Mouse (Mus musculus) left cerebral cortex, postnatal 25 days (tissue): ENCODE measurements at regions not wholly inside any gene's neighbourhood (a gene's known extent, or its start where the extent isn't known, plus 50 kb on each side); places are given as distances from the start of the nearest gene placed in this dataset.

ENCODE experiments used
- DNase-seq, 2 experiments: peaks; one replicate each; pipeline ENCODE4 v3.0.0; 2022; ENCODE audit warnings: low spot score in 2 of 2, mixed read lengths in 1 of 2
- intact Hi-C: fragments of 180-260 bp; cut with DNase I; formaldehyde crosslinking; loops from one replicate; pipeline ENCODE4 v1.15.1; 2025

- DNase-seq: no peak
- intact Hi-C loops: no loop called here
Measured at GRCm38 (mm10) chr13:37519948-37520347, 174.9 kb downstream of the Ly86 start.

GRCm38 (mm10) chr13:37525097-37525726 is 180.2 kb downstream of the Ly86 start:
- intact Hi-C loops: no loop called here
- DNase-seq: no peak

DNA sequence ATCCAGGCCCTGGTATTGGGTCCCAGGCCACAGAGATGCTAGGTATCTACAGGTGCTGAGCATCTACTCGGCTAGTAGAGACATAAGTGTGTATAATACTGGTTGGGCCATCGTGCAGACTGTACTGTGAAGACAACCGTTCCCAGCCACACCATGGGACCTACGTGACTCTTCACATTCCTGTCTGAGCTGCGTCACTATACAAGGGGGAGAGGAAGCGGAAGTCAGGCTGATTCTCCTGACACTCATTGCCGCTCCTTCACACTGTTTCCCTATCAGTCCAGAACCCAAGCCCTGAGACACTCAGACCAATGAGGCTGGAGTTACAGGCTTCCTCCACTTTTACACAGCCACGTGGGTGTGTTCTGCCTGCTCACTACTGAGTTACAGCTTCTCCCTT is 181.1 kb downstream of the Ly86 start:
- intact Hi-C loops: no loop called here
- no peak for DNase-seq

GRCm38 (mm10) chr13:37528380-37528779 is 183.4 kb downstream of the Ly86 start:
- intact Hi-C loops: no loop called here
- DNase-seq: no peak

DNA sequence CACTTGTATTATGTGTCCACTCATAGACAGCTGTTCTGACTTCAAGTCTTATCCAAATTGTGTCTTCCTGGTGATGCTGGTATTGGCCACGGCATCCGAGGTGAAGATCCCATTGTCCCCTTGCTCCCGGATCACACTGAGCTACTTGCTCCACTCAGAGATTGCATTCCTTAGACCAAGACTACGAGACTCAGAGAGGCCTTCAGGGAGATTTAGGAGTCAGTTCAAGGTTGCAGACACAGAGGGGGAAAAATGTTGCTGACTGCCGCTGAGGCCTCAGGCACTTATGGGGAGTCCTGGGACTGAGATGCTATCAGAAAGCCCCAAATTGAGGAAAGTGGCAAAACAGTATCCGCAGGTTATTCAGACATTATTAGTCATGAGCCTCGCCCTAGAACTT is 183.9 kb downstream of the Ly86 start:
- intact Hi-C loops: no loop called here

GRCm38 (mm10) chr13:37531512-37532183 is 186.6 kb downstream of the Ly86 start:
- DNase-seq: no peak
- intact Hi-C loops: no loop called here

More for the DNA sequence above, 183.9 kb downstream of the Ly86 start:
- no peak for DNase-seq

GRCm38 (mm10) chr13:37532596-37533170 is 187.7 kb downstream of the Ly86 start:
- intact Hi-C loops: no loop called here
- no peak for DNase-seq

- DNase-seq: no peak
- intact Hi-C loops: no loop called here
Measured at GRCm38 (mm10) chr13:37533851-37534250, 188.8 kb downstream of the Ly86 start.

DNA sequence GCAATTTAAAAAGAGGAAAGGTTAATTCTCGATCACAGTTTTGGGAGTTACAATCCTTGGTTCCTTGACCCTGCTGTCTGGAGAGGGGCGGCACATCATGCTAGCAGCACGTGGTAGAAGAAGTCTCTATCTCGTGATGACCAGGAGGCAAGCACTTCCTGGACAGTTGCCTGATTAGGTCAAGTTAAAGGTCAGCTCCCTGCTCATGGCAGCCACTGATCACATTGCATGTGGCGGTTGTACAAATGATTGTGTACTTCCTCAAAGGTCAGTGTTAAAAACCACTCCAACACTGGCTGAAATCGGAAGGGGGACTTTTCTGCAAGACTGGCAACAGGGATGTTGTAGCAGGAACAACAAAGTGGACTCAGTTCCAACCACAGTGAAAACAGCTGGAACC is 192.3 kb downstream of the Ly86 start:
- intact Hi-C loops: no loop called here

DNA sequence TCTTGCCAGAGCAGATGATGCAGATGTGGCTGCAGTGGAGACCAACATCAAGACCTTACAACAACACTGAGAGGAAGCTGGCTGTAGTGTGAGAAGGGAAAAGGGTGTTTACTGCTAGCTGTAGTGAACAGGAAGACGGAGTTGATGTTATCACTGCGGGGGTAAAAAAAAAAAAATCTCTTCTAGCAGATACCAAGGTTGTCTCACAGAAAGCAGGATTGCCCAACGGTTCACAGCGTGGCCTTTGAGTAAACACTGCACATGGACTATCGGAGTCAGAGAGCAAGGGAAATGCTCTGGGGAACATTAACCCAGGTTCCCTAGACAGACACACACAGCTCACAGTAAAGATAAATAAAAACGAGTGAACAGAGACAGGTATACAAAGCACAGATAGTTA is 192.8 kb downstream of the Ly86 start:
- intact Hi-C loops: no loop called here
- DNase-seq: no peak

More for the DNA sequence above, 192.3 kb downstream of the Ly86 start:
- DNase-seq: no peak

DNA sequence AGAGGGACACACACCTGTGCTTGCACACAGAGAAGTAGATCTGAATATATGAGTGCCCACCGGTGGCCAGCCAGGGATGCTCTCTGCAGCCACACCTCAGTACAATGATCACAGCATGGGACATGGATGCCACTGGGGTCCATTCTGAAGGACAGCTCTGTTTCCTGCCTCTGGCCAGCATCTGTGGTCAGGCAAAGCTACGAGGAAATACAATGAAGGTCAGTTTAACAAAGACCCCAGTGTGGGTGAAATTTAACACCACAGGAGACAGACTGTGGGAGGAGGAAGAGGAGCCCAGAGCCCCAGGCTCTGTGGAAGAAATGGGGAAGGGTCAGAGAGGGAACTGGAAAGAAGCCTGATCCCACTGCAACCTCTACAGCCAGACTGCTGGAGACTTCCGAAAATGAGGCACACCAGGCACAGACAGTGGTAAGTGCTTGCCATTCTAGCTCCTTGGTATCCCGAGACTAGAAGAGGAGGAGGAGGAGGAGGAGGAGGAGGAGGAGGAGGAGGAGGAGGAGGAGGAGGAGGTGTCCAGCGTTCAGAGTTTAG is 196.0 kb downstream of the Ly86 start:
- intact Hi-C loops: loop anchor here (5.0 kb wide), 1 partner anchor 286 kb away; no protein-coding TSS in a partner anchor
- DNase-seq: no peak

- peak; percentile 20 to 50 for DNase-seq
- intact Hi-C loops: loop anchor here (5.0 kb wide), 1 partner anchor 286 kb away; no protein-coding TSS in a partner anchor
Measured at GRCm38 (mm10) chr13:37541674-37542073, 196.7 kb downstream of the Ly86 start.

- intact Hi-C loops: loop anchor here (5.0 kb wide), 1 partner anchor 285 kb away; no protein-coding TSS in a partner anchor
- DNase-seq: no peak
Measured at GRCm38 (mm10) chr13:37542744-37543196, 197.8 kb downstream of the Ly86 start.

- DNase-seq: no peak
- intact Hi-C loops: loop anchor here (5.0 kb wide), 1 partner anchor 284 kb away; no protein-coding TSS in a partner anchor
Measured at GRCm38 (mm10) chr13:37543788-37544187, 198.8 kb downstream of the Ly86 start.

GRCm38 (mm10) chr13:37544696-37545095 is 199.7 kb downstream of the Ly86 start:
- intact Hi-C loops: loop anchor here (5.0 kb wide), 1 partner anchor 283 kb away; no protein-coding TSS in a partner anchor
- DNase-seq: no peak

DNA sequence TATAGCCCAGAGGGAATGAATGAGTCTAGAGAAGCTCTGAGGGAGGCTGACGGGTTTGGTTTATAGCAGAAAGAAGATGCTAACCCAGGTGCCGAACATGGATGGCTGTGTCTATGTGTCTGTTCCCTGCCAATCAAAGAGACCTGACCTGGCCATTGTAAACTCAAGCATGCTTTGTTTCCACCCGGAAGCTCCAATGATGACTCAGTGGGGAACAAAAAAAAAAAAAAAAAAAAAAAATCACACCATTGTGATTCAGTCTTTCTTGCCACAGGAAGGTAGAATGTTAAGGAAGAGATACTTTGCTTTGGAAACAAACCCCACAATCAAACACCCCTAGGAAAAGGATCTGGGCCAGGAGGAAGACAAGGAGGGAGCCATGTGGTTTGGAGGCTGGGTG is 201.5 kb downstream of the Ly86 start:
- intact Hi-C loops: no loop called here
- DNase-seq: no peak

GRCm38 (mm10) chr13:37550584-37550983 is 205.6 kb downstream of the Ly86 start:
- intact Hi-C loops: no loop called here
- DNase-seq: no peak

GRCm38 (mm10) chr13:37553392-37553791 is 208.4 kb downstream of the Ly86 start:
- no peak for DNase-seq
- intact Hi-C loops: no loop called here

DNA sequence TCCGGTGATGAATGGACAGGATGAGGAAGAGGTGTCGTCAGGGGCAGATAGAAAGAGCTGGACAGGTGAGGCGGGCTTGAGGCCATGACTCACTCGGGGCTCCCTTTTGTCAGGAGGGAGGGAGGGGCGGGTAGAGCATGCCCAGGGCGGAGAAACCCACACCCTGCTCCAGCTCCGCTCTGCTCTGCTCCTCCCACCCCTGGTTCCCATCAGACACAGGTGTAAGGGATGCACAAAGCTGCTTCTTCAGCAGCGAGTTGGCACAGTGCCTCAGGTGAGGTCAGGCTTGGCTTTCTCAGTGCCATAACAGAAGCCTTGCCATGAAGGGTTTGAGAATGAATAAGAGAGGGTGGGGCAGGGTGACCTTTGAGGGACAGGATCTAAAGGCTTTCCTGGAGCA is 212.2 kb downstream of the Ly86 start:
- no peak for DNase-seq
- intact Hi-C loops: no loop called here

GRCm38 (mm10) chr13:37557766-37558165 is 212.8 kb downstream of the Ly86 start:
- no peak for DNase-seq
- intact Hi-C loops: no loop called here
